Mouse (Mus musculus): Measurements from ENCODE around the gene Tpm1. TPM values are rescaled to one million over a fixed set of nuclear protein-coding genes. Genes with fewer than 3 reads are reported as not detected.

The Tpm1 gene
- polyA plus RNA-seq, 1 experiment from 2014 or later: 695 TPM

DNA sequence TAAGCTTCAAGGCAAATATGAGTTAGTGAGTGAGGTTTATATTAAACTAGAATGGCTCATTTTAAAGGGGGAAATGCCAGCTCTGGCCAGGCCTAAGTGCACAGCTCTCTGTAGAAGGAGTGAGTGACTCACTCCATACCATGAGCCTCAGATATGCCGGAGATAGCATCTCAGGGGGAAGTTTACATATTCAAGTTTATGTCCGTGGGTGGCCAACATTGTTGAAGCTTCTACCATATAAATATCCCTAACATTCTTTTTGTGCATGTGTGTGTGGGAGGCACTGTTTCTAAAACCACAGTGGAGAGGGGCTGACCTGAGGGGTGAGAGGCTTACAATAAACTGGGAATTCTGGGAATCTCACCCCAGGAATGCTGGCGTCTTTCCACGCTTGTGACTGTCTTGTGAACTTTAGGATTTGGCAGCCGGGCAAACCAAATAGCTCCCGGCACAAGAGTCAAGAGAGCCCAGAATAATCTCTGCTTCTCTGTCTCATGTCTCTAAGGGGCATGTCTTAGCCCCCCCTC is 60.3 kb downstream of the Tpm1 start:
- peaks cover 25% of the 10 kb centered on the region for H3K4me1 ChIP-seq (ENCODE audit: insufficient read depth, low read depth, low read length)
- TF ChIP-seq EP300 (IDR thresholded peaks at IDR 0.05) (peak; percentile 63), CTCF (IDR thresholded peaks at IDR 0.05) (no peak)
- peak; percentile 73 for ATAC-seq
- WGBS: 5% methylated on average over 6 of the region's 6 CpGs
- no peaks in the 10 kb centered on the region for H3K36me3 ChIP-seq (ENCODE audit: insufficient read depth, low read length)
- H3K9ac ChIP-seq (replicated peaks; ENCODE audit: low read depth): no peak overlapping the region
- DNase-seq (ENCODE audit: low spot score): peak; percentile 84
- no peak overlapping the region for H3K4me2 ChIP-seq (replicated peaks; ENCODE audit: low read depth, low read length)
- no peaks in the 10 kb centered on the region for H3K27me3 ChIP-seq (replicated peaks; ENCODE audit: insufficient read depth, low read length)
- no peak overlapping the region for H3K4me3 ChIP-seq (ENCODE audit: low read depth, low read length)
- peak overlapping the region; percentile 85 for H3K27ac ChIP-seq (ENCODE audit: low read length)
- H3K9me3 ChIP-seq (ENCODE audit: low read length): no peaks in the 10 kb centered on the region

- 30% methylated on average over 11 of the region's 11 CpGs for WGBS
- Histone ChIP-seq H3K36me3 (ENCODE audit: insufficient read depth, low read length) (no peaks in the 10 kb centered on the region), H3K9me3 (ENCODE audit: low read length) (no peaks in the 10 kb centered on the region), H3K27me3 (replicated peaks; ENCODE audit: insufficient read depth, low read length) (no peaks in the 10 kb centered on the region), H3K4me2 (replicated peaks; ENCODE audit: low read depth, low read length) (no peak overlapping the region), H3K4me3 (ENCODE audit: low read depth, low read length) (no peak overlapping the region), H3K9ac (replicated peaks; ENCODE audit: low read depth) (no peak overlapping the region), H3K4me1 (ENCODE audit: insufficient read depth, low read depth, low read length) (peaks cover 25% of the 10 kb centered on the region), H3K27ac (ENCODE audit: low read length) (peak overlapping the region; percentile 85)
- TF ChIP-seq CTCF (IDR thresholded peaks at IDR 0.05): no peak
- no peak for TF ChIP-seq EP300 (IDR thresholded peaks at IDR 0.05)
- DNase-seq (ENCODE audit: low spot score): peak; percentile 51
- peak; percentile 21; the same call in 1 of the 2 replicates for ATAC-seq
These were observed 60.9 kb downstream of the Tpm1 start for GRCm38 (mm10) chr9:66988198-66988887.

DNA sequence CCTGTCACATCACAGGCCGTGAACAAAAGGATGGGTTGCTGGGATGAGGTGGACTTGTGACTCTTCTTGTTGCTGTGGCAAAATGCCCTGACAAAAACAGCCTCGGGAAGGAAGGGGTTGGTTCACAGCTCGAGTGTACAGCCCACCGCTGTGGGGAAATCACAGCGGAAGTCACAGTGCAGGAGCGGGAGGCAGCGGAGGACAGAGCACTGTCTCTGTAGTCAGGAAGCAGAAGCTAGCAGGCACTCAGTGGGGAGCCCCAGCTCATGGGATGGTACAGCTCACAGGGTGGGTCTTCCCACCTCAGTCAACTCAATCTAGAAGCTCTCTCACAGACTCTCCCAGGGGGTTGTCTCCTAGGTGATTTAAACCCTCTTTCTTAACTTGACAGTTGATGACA is 63.8 kb downstream of the Tpm1 start:
- H3K36me3 ChIP-seq (ENCODE audit: insufficient read depth, low read length): no peaks in the 10 kb centered on the region
- no peak for TF ChIP-seq CTCF (IDR thresholded peaks at IDR 0.05)
- TF ChIP-seq EP300 (IDR thresholded peaks at IDR 0.05): no peak
- peaks cover 24% of the 10 kb centered on the region for H3K4me1 ChIP-seq (ENCODE audit: insufficient read depth, low read depth, low read length)
- no peak for DNase-seq (ENCODE audit: low spot score)
- no peak overlapping the region for H3K9ac ChIP-seq (replicated peaks; ENCODE audit: low read depth)
- no peak overlapping the region for H3K27ac ChIP-seq (ENCODE audit: low read length)
- H3K9me3 ChIP-seq (ENCODE audit: low read length): no peaks in the 10 kb centered on the region
- ATAC-seq: no peak
- H3K4me2 ChIP-seq (replicated peaks; ENCODE audit: low read depth, low read length): no peak overlapping the region
- H3K4me3 ChIP-seq (ENCODE audit: low read depth, low read length): no peak overlapping the region
- 72% methylated on average over 7 of the region's 7 CpGs for WGBS
- no peaks in the 10 kb centered on the region for H3K27me3 ChIP-seq (replicated peaks; ENCODE audit: insufficient read depth, low read length)

DNA sequence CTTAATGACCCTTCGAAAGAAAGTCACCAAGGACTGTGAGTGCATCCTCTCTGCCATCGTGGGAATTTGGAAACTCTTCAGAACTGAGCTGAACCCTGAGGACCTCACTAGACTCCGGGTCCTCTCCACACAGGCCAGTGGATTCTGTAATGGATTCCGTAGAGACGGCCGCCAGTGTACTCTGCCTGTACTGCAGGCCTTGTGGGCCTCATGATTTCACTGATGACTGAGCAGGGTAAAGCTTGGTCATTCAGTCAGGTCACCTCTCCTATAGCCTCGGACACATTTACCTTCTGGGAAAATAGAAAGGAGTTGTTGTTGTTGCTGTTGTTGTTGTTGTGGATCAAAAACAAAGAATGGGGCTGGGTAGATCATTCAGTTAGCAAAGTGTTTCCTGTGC is 67.1 kb downstream of the Tpm1 start:
- DNase-seq (ENCODE audit: low spot score): no peak
- no peaks in the 10 kb centered on the region for H3K4me1 ChIP-seq (ENCODE audit: insufficient read depth, low read depth, low read length)
- no peak overlapping the region for H3K27ac ChIP-seq (ENCODE audit: low read length)
- TF ChIP-seq CTCF (IDR thresholded peaks at IDR 0.05) (no peak), EP300 (IDR thresholded peaks at IDR 0.05) (no peak)
- ATAC-seq: no peak
- H3K9me3 ChIP-seq (ENCODE audit: low read length): no peaks in the 10 kb centered on the region
- no peak overlapping the region for H3K9ac ChIP-seq (replicated peaks; ENCODE audit: low read depth)
- WGBS: 79% methylated on average over 7 of the region's 7 CpGs
- no peaks in the 10 kb centered on the region for H3K27me3 ChIP-seq (replicated peaks; ENCODE audit: insufficient read depth, low read length)
- H3K36me3 ChIP-seq (ENCODE audit: insufficient read depth, low read length): no peaks in the 10 kb centered on the region
- no peak overlapping the region for H3K4me3 ChIP-seq (ENCODE audit: low read depth, low read length)
- H3K4me2 ChIP-seq (replicated peaks; ENCODE audit: low read depth, low read length): no peak overlapping the region

GRCm38 (mm10) chr9:66980458-66980857 is 68.7 kb downstream of the Tpm1 start:
- DNase-seq (ENCODE audit: low spot score) (peak; percentile 78), ATAC-seq (peak; percentile 59)
- Histone ChIP-seq H3K9ac (replicated peaks; ENCODE audit: low read depth) (no peak overlapping the region), H3K27me3 (replicated peaks; ENCODE audit: insufficient read depth, low read length) (no peaks in the 10 kb centered on the region), H3K36me3 (ENCODE audit: insufficient read depth, low read length) (no peaks in the 10 kb centered on the region), H3K4me3 (ENCODE audit: low read depth, low read length) (no peak overlapping the region), H3K9me3 (ENCODE audit: low read length) (no peaks in the 10 kb centered on the region), H3K4me2 (replicated peaks; ENCODE audit: low read depth, low read length) (no peak overlapping the region), H3K27ac (ENCODE audit: low read length) (no peak overlapping the region), H3K4me1 (ENCODE audit: insufficient read depth, low read depth, low read length) (no peaks in the 10 kb centered on the region)
- WGBS: 10% methylated on average over 5 of the region's 5 CpGs
- TF ChIP-seq CTCF (IDR thresholded peaks at IDR 0.05): peak; percentile 93
- no peak for TF ChIP-seq EP300 (IDR thresholded peaks at IDR 0.05)

DNA sequence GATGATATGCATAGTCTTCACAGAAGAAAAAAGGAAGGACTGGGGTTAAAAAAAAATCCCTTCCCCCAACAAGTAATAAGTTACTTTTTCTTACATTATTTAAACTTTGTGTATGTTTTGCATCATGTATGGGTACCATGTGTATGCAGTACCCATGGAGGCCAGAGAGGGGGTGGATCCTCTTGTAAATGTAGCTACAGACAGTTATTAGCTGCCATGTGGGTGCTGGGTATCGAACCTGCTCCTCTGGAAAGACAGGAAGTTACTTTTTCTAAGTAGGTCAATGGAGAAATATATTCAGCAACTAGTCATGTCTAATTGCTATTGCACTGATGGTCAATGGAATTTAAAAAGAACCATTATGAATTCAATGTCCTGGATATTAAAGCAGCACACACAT is 70.7 kb downstream of the Tpm1 start:
- no peak for DNase-seq (ENCODE audit: low spot score)
- no peaks in the 10 kb centered on the region for H3K9me3 ChIP-seq (ENCODE audit: low read length)
- H3K4me1 ChIP-seq (ENCODE audit: insufficient read depth, low read depth, low read length): no peaks in the 10 kb centered on the region
- no peaks in the 10 kb centered on the region for H3K27me3 ChIP-seq (replicated peaks; ENCODE audit: insufficient read depth, low read length)
- no peak overlapping the region for H3K4me2 ChIP-seq (replicated peaks; ENCODE audit: low read depth, low read length)
- WGBS: 66% methylated on average over 1 of the region's 1 CpGs
- TF ChIP-seq EP300 (IDR thresholded peaks at IDR 0.05) (no peak), CTCF (IDR thresholded peaks at IDR 0.05) (no peak)
- no peak overlapping the region for H3K4me3 ChIP-seq (ENCODE audit: low read depth, low read length)
- ATAC-seq: no peak
- H3K36me3 ChIP-seq (ENCODE audit: insufficient read depth, low read length): no peaks in the 10 kb centered on the region
- no peak overlapping the region for H3K27ac ChIP-seq (ENCODE audit: low read length)
- H3K9ac ChIP-seq (replicated peaks; ENCODE audit: low read depth): no peak overlapping the region
